Mouse (Mus musculus) urinary bladder, adult 2 months (tissue): Measurements from ENCODE around the gene Zbtb40. TPM values are rescaled to one million over a fixed set of nuclear protein-coding genes. Genes with fewer than 3 reads are reported as not detected.

ENCODE experiments used
- DNase-seq: peaks from one replicate; pipeline ENCODE4 v3.0.0; 2022; ENCODE audit warnings: low spot score
- polyA plus RNA-seq: library from polyadenylated mRNA; depleted of rRNA; stranded (reverse); fragments of >200 nt; gene quantifications from 2 replicates; pipeline ENCODE4 v1.2.3, GENCODE M21; 2012

Zbtb40 gene
- polyA plus RNA-seq, 1 experiment, result 3.8 TPM

GRCm38 (mm10) chr4:136977244-136977643 is 71.4 kb downstream of the Zbtb40 start:
- DNase-seq, result no peak

GRCm38 (mm10) chr4:136970939-136971338 is 77.7 kb downstream of the Zbtb40 start:
- no peak for DNase-seq

GRCm38 (mm10) chr4:136969503-136970276 is 78.9 kb downstream of the Zbtb40 start:
- no peak for DNase-seq

- no peak for DNase-seq
Observed at GRCm38 (mm10) chr4:136969096-136969495, 79.5 kb downstream of the Zbtb40 start.

- DNase-seq, result no peak
Observed at GRCm38 (mm10) chr4:136967511-136967910, 81.1 kb downstream of the Zbtb40 start.

GRCm38 (mm10) chr4:136966493-136967390 is 81.9 kb downstream of the Zbtb40 start:
- no peak for DNase-seq

- DNase-seq, result no peak
Observed at GRCm38 (mm10) chr4:136964990-136965421, 83.6 kb downstream of the Zbtb40 start.

GRCm38 (mm10) chr4:136962447-136962846 is 86.2 kb downstream of the Zbtb40 start:
- no peak for DNase-seq

GRCm38 (mm10) chr4:136961642-136962285 is 86.8 kb downstream of the Zbtb40 start:
- no peak for DNase-seq

- no peak for DNase-seq
Observed at GRCm38 (mm10) chr4:136960581-136960980, 88.0 kb downstream of the Zbtb40 start.

GRCm38 (mm10) chr4:136960068-136960467 is 88.5 kb downstream of the Zbtb40 start:
- no peak for DNase-seq

- no peak for DNase-seq
Observed at GRCm38 (mm10) chr4:136956751-136957446, 91.7 kb downstream of the Zbtb40 start, which contains the start of gene Epha8. Gene Epha8 (minus strand): TSS chr4:136956816.

GRCm38 (mm10) chr4:136954562-136954961 is 94.0 kb downstream of the Zbtb40 start:
- no peak for DNase-seq

GRCm38 (mm10) chr4:136949266-136949989 is 99.2 kb downstream of the Zbtb40 start:
- no peak for DNase-seq

GRCm38 (mm10) chr4:136945397-136945796 is 103.2 kb downstream of the Zbtb40 start:
- DNase-seq, result no peak

GRCm38 (mm10) chr4:136944558-136945350 is 103.8 kb downstream of the Zbtb40 start:
- no peak for DNase-seq

GRCm38 (mm10) chr4:136943175-136943574 is 105.4 kb downstream of the Zbtb40 start:
- DNase-seq, result no peak

GRCm38 (mm10) chr4:136942761-136943160 is 105.8 kb downstream of the Zbtb40 start:
- no peak for DNase-seq

GRCm38 (mm10) chr4:136937935-136938334 is 110.7 kb downstream of the Zbtb40 start:
- no peak for DNase-seq

- DNase-seq, result no peak
Observed at GRCm38 (mm10) chr4:136937344-136937743, 111.3 kb downstream of the Zbtb40 start.
